Mouse (Mus musculus) bone marrow macrophage, adult 2 months (primary cell): ENCODE data around the gene Slc25a11. TPM values are rescaled to one million over a fixed set of nuclear protein-coding genes. Genes with fewer than 3 reads are reported as not detected.
A peak's percentile ranks its signal among the peaks of the same experiment; 100 is the strongest.

Experiments used
- H3K27ac ChIP-seq: 2 replicates; pipeline ENCODE4 v1.5.1; 2012; ENCODE audit warnings: low read depth, low read length; ENCODE audit not compliant: insufficient read depth
- H3K4me1 ChIP-seq: 2 replicates; pipeline ENCODE4 v1.6.1; 2012; ENCODE audit warnings: low read length; ENCODE audit not compliant: control insufficient read depth, insufficient read depth
- H3K4me3 ChIP-seq: 2 replicates; pipeline ENCODE4 v1.5.1; 2012; ENCODE audit warnings: mild to moderate bottlenecking, low read length, moderate library complexity; ENCODE audit not compliant: insufficient read depth
- CTCF ChIP-seq: IDR thresholded peaks from 2 replicates; pipeline ENCODE4 v1.5.1; 2012; ENCODE audit warnings: low read depth, mild to moderate bottlenecking, low read length, moderate library complexity
- POLR2A ChIP-seq: IDR thresholded peaks from 2 replicates; pipeline ENCODE4 v1.6.1; 2012; ENCODE audit warnings: mild to moderate bottlenecking, low read depth, low read length, borderline replicate concordance
- polyA plus RNA-seq: library from polyadenylated mRNA; stranded (reverse); fragments of >200 nt; gene quantifications from 2 replicates; pipeline ENCODE4 v1.2.4, GENCODE M21; 2012; ENCODE audit not compliant: missing spikeins, insufficient read depth, insufficient read length

Slc25a11 gene
- polyA plus RNA-seq, result 99.9 and 110 TPM in 2 replicates

- Histone ChIP-seq H3K27ac (peak within 1 kb of the TSS; percentile 97), H3K4me1 (peaks cover 28% of the 10 kb centered on the region)
Observed at GRCm38 (mm10) chr11:70646691-70647650, at the start of gene Slc25a11, which contains the start of gene Rnf167. TSS of gene Slc25a11 (minus strand) at chr11:70647479. TSS of gene Rnf167 (plus strand) at chr11:70647235.

GRCm38 (mm10) chr11:70693504-70693903 lies 46.2 kb upstream of the Slc25a11 start:
- TF ChIP-seq CTCF (no peak), POLR2A (no peak)
- no peak overlapping the region for H3K4me3 ChIP-seq
- no peak overlapping the region for H3K27ac ChIP-seq
- H3K4me1 ChIP-seq, result peaks cover 8% of the 10 kb centered on the region

More at GRCm38 (mm10) chr11:70646691-70647650, at the start of gene Slc25a11, which contains the start of gene Rnf167:
- TF ChIP-seq POLR2A (0 out of 2 replicates have a peak, but pooled peaks have one; percentile 40), CTCF (no peak)
- peak within 1 kb of the TSS; percentile 92 for H3K4me3 ChIP-seq

GRCm38 (mm10) chr11:70689578-70689977 lies 42.3 kb upstream of the Slc25a11 start:
- peaks cover 28% of the 10 kb centered on the region for H3K4me1 ChIP-seq
- H3K4me3 ChIP-seq, result no peak overlapping the region
- no peak overlapping the region for H3K27ac ChIP-seq
- no peak for TF ChIP-seq CTCF
- TF ChIP-seq POLR2A, result no peak

GRCm38 (mm10) chr11:70688372-70688771 lies 41.1 kb upstream of the Slc25a11 start:
- peak overlapping the region; percentile 79 for H3K27ac ChIP-seq

GRCm38 (mm10) chr11:70687601-70688199 lies 40.4 kb upstream of the Slc25a11 start, which contains the start of gene Camta2:
TSS of gene Camta2 (minus strand) at chr11:70688105.
- Histone ChIP-seq H3K4me3 (peak within 1 kb of the TSS; percentile 86), H3K27ac (peak within 1 kb of the TSS; percentile 79), H3K4me1 (peaks cover 44% of the 10 kb centered on the region)
- TF ChIP-seq POLR2A, result no peak
- peak; percentile 70 for TF ChIP-seq CTCF

More at GRCm38 (mm10) chr11:70688372-70688771, 41.1 kb upstream of the Slc25a11 start:
- no peak for TF ChIP-seq POLR2A
- no peak for TF ChIP-seq CTCF
- H3K4me3 ChIP-seq, result peak overlapping the region; percentile 86
- peaks cover 38% of the 10 kb centered on the region for H3K4me1 ChIP-seq

- TF ChIP-seq POLR2A, result no peak
- no peak for TF ChIP-seq CTCF
- Histone ChIP-seq H3K4me1 (peaks cover 51% of the 10 kb centered on the region), H3K4me3 (peak overlapping the region; percentile 86), H3K27ac (peak overlapping the region; percentile 79)
Observed at GRCm38 (mm10) chr11:70686901-70687566, 39.8 kb upstream of the Slc25a11 start.

GRCm38 (mm10) chr11:70683640-70684039 lies 36.4 kb upstream of the Slc25a11 start:
- H3K4me3 ChIP-seq, result 0 out of 2 replicates have a peak overlapping the region, but pooled peaks have one; percentile 5
- peaks cover 69% of the 10 kb centered on the region for H3K4me1 ChIP-seq
- peak overlapping the region; percentile 86 for H3K27ac ChIP-seq
- no peak for TF ChIP-seq CTCF
- no peak for TF ChIP-seq POLR2A

GRCm38 (mm10) chr11:70681897-70682581 lies 34.8 kb upstream of the Slc25a11 start:
- Histone ChIP-seq H3K27ac (0 out of 2 replicates have a peak overlapping the region, but pooled peaks have one; percentile 0), H3K4me3 (no peak overlapping the region)
- TF ChIP-seq POLR2A (no peak), CTCF (no peak)

More at GRCm38 (mm10) chr11:70681897-70682581, 34.8 kb upstream of the Slc25a11 start:
- H3K4me1 ChIP-seq, result peaks cover 72% of the 10 kb centered on the region
